Mouse (Mus musculus): ENCODE results near the gene Dlx3. TPM values are rescaled to one million over a fixed set of nuclear protein-coding genes. Genes with fewer than 3 reads are reported as not detected.

Gene Dlx3
- polyA plus RNA-seq, 1 experiment from 2014 or later: 31.3 TPM

GRCm38 (mm10) chr11:95079256-95079875 is 40.6 kb upstream of the Dlx3 start:
- Histone ChIP-seq H3K27ac (replicated peaks) (peak overlapping the region; percentile 25; the same call in 1 of the 2 replicates), H3K4me3 (no peak overlapping the region), H3K36me3 (replicated peaks) (no peaks in the 10 kb centered on the region), H3K4me1 (peaks cover 73% of the 10 kb centered on the region), H3K27me3 (replicated peaks; ENCODE audit: low read depth, poor library complexity, severe bottlenecking) (peaks cover 59% of the 10 kb centered on the region), H3K9me3 (no peaks in the 10 kb centered on the region)
- DNase-seq (ENCODE audit: low spot score): no peak
- 68% methylated on average over 6 of the region's 6 CpGs for WGBS

GRCm38 (mm10) chr11:95080783-95081182 is 39.1 kb upstream of the Dlx3 start:
- no peak overlapping the region for H3K4me3 ChIP-seq
- peaks cover 70% of the 10 kb centered on the region for H3K4me1 ChIP-seq
- H3K9me3 ChIP-seq: no peaks in the 10 kb centered on the region
- no peak for DNase-seq (ENCODE audit: low spot score)
- peaks cover 45% of the 10 kb centered on the region for H3K27me3 ChIP-seq (replicated peaks; ENCODE audit: low read depth, poor library complexity, severe bottlenecking)
- 82% methylated on average over 6 of the region's 6 CpGs for WGBS
- H3K27ac ChIP-seq (replicated peaks): no peak overlapping the region
- no peaks in the 10 kb centered on the region for H3K36me3 ChIP-seq (replicated peaks)

GRCm38 (mm10) chr11:95082896-95083295 is 37.0 kb upstream of the Dlx3 start:
- no peaks in the 10 kb centered on the region for H3K36me3 ChIP-seq (replicated peaks)
- H3K9me3 ChIP-seq: no peaks in the 10 kb centered on the region
- H3K27ac ChIP-seq (replicated peaks): no peak overlapping the region
- H3K4me1 ChIP-seq: peaks cover 71% of the 10 kb centered on the region
- 90% methylated on average over 7 of the region's 7 CpGs for WGBS
- H3K27me3 ChIP-seq (replicated peaks; ENCODE audit: low read depth, poor library complexity, severe bottlenecking): peaks cover 24% of the 10 kb centered on the region
- H3K4me3 ChIP-seq: no peak overlapping the region
- DNase-seq (ENCODE audit: low spot score): no peak

- Histone ChIP-seq H3K4me3 (no peak overlapping the region), H3K36me3 (replicated peaks) (no peaks in the 10 kb centered on the region), H3K27ac (replicated peaks) (0 out of 2 replicates have a peak overlapping the region, but pooled peaks have one; percentile 1), H3K27me3 (replicated peaks; ENCODE audit: low read depth, poor library complexity, severe bottlenecking) (peaks cover 11% of the 10 kb centered on the region), H3K9me3 (no peaks in the 10 kb centered on the region), H3K4me1 (peaks cover 71% of the 10 kb centered on the region)
- WGBS: 23% methylated on average over 4 of the region's 4 CpGs
- no peak for DNase-seq (ENCODE audit: low spot score)
Observed at GRCm38 (mm10) chr11:95084175-95084574, 35.7 kb upstream of the Dlx3 start.

- no peaks in the 10 kb centered on the region for H3K36me3 ChIP-seq (replicated peaks)
- WGBS: 28% methylated on average over 5 of the region's 5 CpGs
- DNase-seq (ENCODE audit: low spot score): peak; percentile 50
- H3K9me3 ChIP-seq: no peaks in the 10 kb centered on the region
- H3K4me1 ChIP-seq: peaks cover 67% of the 10 kb centered on the region
- H3K27ac ChIP-seq (replicated peaks): no peak overlapping the region
- H3K4me3 ChIP-seq: no peak overlapping the region
- peaks cover 4% of the 10 kb centered on the region; the same call in 1 of the 2 replicates for H3K27me3 ChIP-seq (replicated peaks; ENCODE audit: low read depth, poor library complexity, severe bottlenecking)
Observed at GRCm38 (mm10) chr11:95084811-95085382, 35.0 kb upstream of the Dlx3 start.

- WGBS: 12% methylated on average over 5 of the region's 5 CpGs
- Histone ChIP-seq H3K9me3 (no peaks in the 10 kb centered on the region), H3K4me1 (peaks cover 59% of the 10 kb centered on the region), H3K36me3 (replicated peaks) (no peaks in the 10 kb centered on the region), H3K27ac (replicated peaks) (peak overlapping the region; percentile 63), H3K4me3 (peak overlapping the region; percentile 1; the same call in 1 of the 2 replicates), H3K27me3 (replicated peaks; ENCODE audit: low read depth, poor library complexity, severe bottlenecking) (no peaks in the 10 kb centered on the region)
- DNase-seq (ENCODE audit: low spot score): no peak
Observed at GRCm38 (mm10) chr11:95085710-95086109, 34.2 kb upstream of the Dlx3 start.

GRCm38 (mm10) chr11:95086229-95086628 is 33.7 kb upstream of the Dlx3 start:
- H3K27ac ChIP-seq (replicated peaks): peak overlapping the region; percentile 63
- 51% methylated on average over 5 of the region's 5 CpGs for WGBS

GRCm38 (mm10) chr11:95087301-95088228 is 32.4 kb upstream of the Dlx3 start:
- H3K36me3 ChIP-seq (replicated peaks): no peaks in the 10 kb centered on the region
- DNase-seq (ENCODE audit: low spot score): no peak
- WGBS: 75% methylated on average over 17 of the region's 17 CpGs
- no peaks in the 10 kb centered on the region for H3K9me3 ChIP-seq
- no peak overlapping the region for H3K4me3 ChIP-seq
- peaks cover 54% of the 10 kb centered on the region for H3K4me1 ChIP-seq
- H3K27me3 ChIP-seq (replicated peaks; ENCODE audit: low read depth, poor library complexity, severe bottlenecking): no peaks in the 10 kb centered on the region
- H3K27ac ChIP-seq (replicated peaks): peak overlapping the region; percentile 8; the same call in 1 of the 2 replicates

More at GRCm38 (mm10) chr11:95086229-95086628, 33.7 kb upstream of the Dlx3 start:
- no peak for DNase-seq (ENCODE audit: low spot score)
- H3K36me3 ChIP-seq (replicated peaks): no peaks in the 10 kb centered on the region
- no peaks in the 10 kb centered on the region for H3K9me3 ChIP-seq
- H3K27me3 ChIP-seq (replicated peaks; ENCODE audit: low read depth, poor library complexity, severe bottlenecking): no peaks in the 10 kb centered on the region
- peak overlapping the region; percentile 1; the same call in 1 of the 2 replicates for H3K4me3 ChIP-seq
- H3K4me1 ChIP-seq: peaks cover 54% of the 10 kb centered on the region

- Histone ChIP-seq H3K9me3 (no peaks in the 10 kb centered on the region), H3K27ac (replicated peaks) (no peak overlapping the region; the same call in 1 of the 2 replicates), H3K27me3 (replicated peaks; ENCODE audit: low read depth, poor library complexity, severe bottlenecking) (no peaks in the 10 kb centered on the region), H3K36me3 (replicated peaks) (no peaks in the 10 kb centered on the region), H3K4me3 (no peak overlapping the region), H3K4me1 (peaks cover 54% of the 10 kb centered on the region)
- 56% methylated on average over 7 of the region's 7 CpGs for WGBS
- DNase-seq (ENCODE audit: low spot score): no peak
Observed at GRCm38 (mm10) chr11:95088286-95088685, 31.6 kb upstream of the Dlx3 start.

- WGBS: 71% methylated on average over 16 of the region's 16 CpGs
- DNase-seq (ENCODE audit: low spot score): no peak
- H3K27me3 ChIP-seq (replicated peaks; ENCODE audit: low read depth, poor library complexity, severe bottlenecking): no peaks in the 10 kb centered on the region
- peaks cover 50% of the 10 kb centered on the region for H3K4me1 ChIP-seq
- no peaks in the 10 kb centered on the region for H3K36me3 ChIP-seq (replicated peaks)
- no peaks in the 10 kb centered on the region for H3K9me3 ChIP-seq
- H3K4me3 ChIP-seq: no peak overlapping the region
- H3K27ac ChIP-seq (replicated peaks): peak overlapping the region; percentile 21; the same call in 1 of the 2 replicates
Observed at GRCm38 (mm10) chr11:95088857-95089779, 30.8 kb upstream of the Dlx3 start.

- no peaks in the 10 kb centered on the region for H3K9me3 ChIP-seq
- no peak for DNase-seq (ENCODE audit: low spot score)
Observed at GRCm38 (mm10) chr11:95093077-95093476, 26.8 kb upstream of the Dlx3 start.

More at GRCm38 (mm10) chr11:95093077-95093476, 26.8 kb upstream of the Dlx3 start:
- H3K36me3 ChIP-seq (replicated peaks): no peaks in the 10 kb centered on the region
- no peaks in the 10 kb centered on the region for H3K27me3 ChIP-seq (replicated peaks; ENCODE audit: low read depth, poor library complexity, severe bottlenecking)
- H3K4me1 ChIP-seq: peaks cover 34% of the 10 kb centered on the region
- no peak overlapping the region for H3K4me3 ChIP-seq
- H3K27ac ChIP-seq (replicated peaks): no peak overlapping the region
- WGBS: 83% methylated on average over 5 of the region's 5 CpGs
